Comparison of ENCODE assay signal across 8 mouse cellular contexts in genomic region chr13:105053618-105054017, GRCm38 (mm10). TPM values are rescaled to one million over a fixed set of nuclear protein-coding genes. Genes with fewer than 3 reads are reported as not detected.
A peak's percentile ranks its signal among the peaks of the same experiment; 100 is the strongest.
DNase-seq lines count a peak whose midpoint lies in the region; ATAC-seq and TF ChIP-seq lines count a peak whose summit lies in the region.

No protein-coding gene starts in this region.

- H3K4me2 ChIP-seq in hindbrain, embryonic 12.5 days (replicated peaks) = peak overlapping the region; percentile 82
- peak overlapping the region; percentile 70 for H3K4me2 ChIP-seq in liver, embryonic 15.5 days

- peak; percentile 18; the same call in 1 of the 2 replicates for ATAC-seq in cerebellum, adult (ENCODE audit: insufficient number of reproducible peaks, low FRiP score, low TSS enrichment)
- peak; percentile 20 for ATAC-seq in hindbrain, embryonic 12.5 days (ENCODE audit: low FRiP score)
- ATAC-seq in liver, embryonic 15.5 days (ENCODE audit: insufficient read depth) = no peak
- no peak for ATAC-seq in erythroblast, adult 5-6 weeks (replicated peaks; ENCODE audit: low FRiP score, poor library complexity, severe bottlenecking)

- no peak overlapping the region for H3K27ac ChIP-seq in ES-E14 (ENCODE audit: insufficient read depth, low read depth, low read length, poor library complexity, severe bottlenecking)
- H3K27ac ChIP-seq in forebrain, embryonic 10.5 days = peak overlapping the region; percentile 83; the same call in 1 of the 2 replicates
- H3K27ac ChIP-seq in hindbrain, embryonic 12.5 days = peak overlapping the region; percentile 81
- H3K27ac ChIP-seq in liver, embryonic 15.5 days (replicated peaks) = no peak overlapping the region

- H3K4me3 ChIP-seq in ES-E14 (ENCODE audit: insufficient read depth in 1 of 2, low read depth in 1 of 2, low read length in 2 of 2, poor library complexity in 1 of 2, severe bottlenecking in 1 of 2) = peak overlapping the region; percentile 63 to 76
- peak overlapping the region; percentile 70 for H3K4me3 ChIP-seq in forebrain, embryonic 10.5 days
- peak overlapping the region; percentile 56 for H3K4me3 ChIP-seq in hindbrain, embryonic 12.5 days
- peak overlapping the region; percentile 52 for H3K4me3 ChIP-seq in liver, embryonic 15.5 days (replicated peaks)

- H3K36me3 ChIP-seq in ES-E14 (ENCODE audit: control insufficient read depth, insufficient read depth, low read length, poor library complexity, severe bottlenecking) = no peaks in the 10 kb centered on the region
- no peaks in the 10 kb centered on the region for H3K36me3 ChIP-seq in forebrain, embryonic 10.5 days (replicated peaks)
- H3K36me3 ChIP-seq in hindbrain, embryonic 12.5 days = no peaks in the 10 kb centered on the region
- no peaks in the 10 kb centered on the region for H3K36me3 ChIP-seq in liver, embryonic 15.5 days (replicated peaks)
- no peaks in the 10 kb centered on the region for H3K36me3 ChIP-seq in splenic B cell, adult 2 months (ENCODE audit: control insufficient read depth, insufficient read depth, low read length, poor library complexity, severe bottlenecking)

- H3K4me1 ChIP-seq in ES-E14 (ENCODE audit: control insufficient read depth in 2 of 2, insufficient read depth in 2 of 2, low read length in 2 of 2, poor library complexity in 1 of 2) = no peaks in the 10 kb centered on the region
- peaks cover 23% of the 10 kb centered on the region for H3K4me1 ChIP-seq in forebrain, embryonic 10.5 days
- H3K4me1 ChIP-seq in hindbrain, embryonic 12.5 days = peaks cover 14% of the 10 kb centered on the region
- H3K4me1 ChIP-seq in liver, embryonic 15.5 days (replicated peaks) = no peaks in the 10 kb centered on the region; the same call in 1 of the 2 replicates

- 2% methylated on average over 12 of the region's 12 CpGs for WGBS in forebrain, embryonic 10.5 days
- 3% methylated on average over 12 of the region's 12 CpGs for WGBS in hindbrain, embryonic 12.5 days
- WGBS in liver, embryonic 15.5 days (ENCODE audit: insufficient replicate concordance) = 6% methylated on average over 12 of the region's 12 CpGs

- in situ Hi-C loops in ES-E14 (cut with MboI; ENCODE audit: low sequenced_read_pairs in 2 of 2, unreplicated experiment in 2 of 2) = no loop called here

- no peak overlapping the region for H3K9ac ChIP-seq in ES-E14 (ENCODE audit: insufficient read depth, low read depth, low read length, poor library complexity, severe bottlenecking)
- peak overlapping the region; percentile 69 for H3K9ac ChIP-seq in hindbrain, embryonic 12.5 days
- no peak overlapping the region for H3K9ac ChIP-seq in liver, embryonic 15.5 days

- no peak for DNase-seq in cerebellum, postnatal 4 days (ENCODE audit: low spot score in 2 of 2)
- DNase-seq in ES-E14 (ENCODE audit: low read depth, low spot score) = no peak
- DNase-seq in forebrain, embryonic 10.5 days (ENCODE audit: extremely low spot score, low spot score) = peak; percentile 26
- peak; percentile 9 for DNase-seq in splenic B cell, adult 2 months (ENCODE audit: low read depth, low spot score)

- H3K27me3 ChIP-seq in forebrain, embryonic 10.5 days (ENCODE audit: poor library complexity, severe bottlenecking) = peaks cover 65% of the 10 kb centered on the region
- peaks cover 14% of the 10 kb centered on the region for H3K27me3 ChIP-seq in hindbrain, embryonic 12.5 days
- H3K27me3 ChIP-seq in liver, embryonic 15.5 days = peaks cover 52% of the 10 kb centered on the region
- H3K27me3 ChIP-seq in splenic B cell, adult 2 months (ENCODE audit: control insufficient read depth, insufficient read depth, low read length, poor library complexity, severe bottlenecking) = peaks cover 4% of the 10 kb centered on the region; the same call in 1 of the 2 replicates

- no peaks in the 10 kb centered on the region for H3K9me3 ChIP-seq in ES-E14 (ENCODE audit: control insufficient read depth, insufficient read depth, low read depth, low read length)
- no peaks in the 10 kb centered on the region for H3K9me3 ChIP-seq in forebrain, embryonic 10.5 days
- H3K9me3 ChIP-seq in hindbrain, embryonic 12.5 days (replicated peaks) = no peaks in the 10 kb centered on the region
- H3K9me3 ChIP-seq in liver, embryonic 15.5 days (replicated peaks) = no peaks in the 10 kb centered on the region

TF ChIP-seq in ES-E14, 5 proteins besides CTCF, POLR2A, EP300 and RAD21:
- no peak for TF ChIP-seq MAFK (IDR thresholded peaks at IDR 0.05; ENCODE audit: insufficient read depth, low read depth, low read length)
- TF ChIP-seq ZNF384 (IDR thresholded peaks at IDR 0.05; ENCODE audit: low read depth, low read length) = no peak
- TF ChIP-seq ZC3H11A (IDR thresholded peaks at IDR 0.05; ENCODE audit: borderline replicate concordance, low read depth, low read length) = no peak
- TF ChIP-seq CHD2 (IDR thresholded peaks at IDR 0.05; ENCODE audit: low read depth, low read length) = no peak
- no peak for TF ChIP-seq HCFC1 (IDR thresholded peaks at IDR 0.05; ENCODE audit: borderline replicate concordance, insufficient read depth, low read length)
TF ChIP-seq in ES-E14: peak in this region for 0.

RNA-seq across cellular contexts. Expression of gene Rgs7bp, which starts 1.1 kb away (rescaled TPM):
- 0.05 and 0.09 TPM in 2 replicates for total RNA-seq in ES-E14 (2012; rRNA removed)
- 0.46 and 0.55 TPM in 2 replicates for polyA plus RNA-seq in forebrain, embryonic 10.5 days (2016; fragmentation: Nextera tagmentation; extraction: Ambion mirVana)
- polyA plus RNA-seq in hindbrain, embryonic 12.5 days (2016; fragmentation: Nextera tagmentation; extraction: Ambion mirVana) = 2.5 and 3.0 TPM in 2 replicates
- polyA plus RNA-seq in liver, embryonic 15.5 days (2015; fragmentation: Nextera tagmentation; extraction: Ambion mirVana) = 0.31 and 0.46 TPM in 2 replicates
- total RNA-seq in erythroblast, adult 5-6 weeks (2015; ENCODE audit: low replicate concordance) = not detected in 2 replicates
- 0.17 and 0.42 TPM in 2 replicates for total RNA-seq in erythroblast, adult 5-6 weeks (2017; ENCODE audit: low replicate concordance)

RNA-seq across cellular contexts. Expression of gene 4933425L06Rik, which starts 28.3 kb away (rescaled TPM):
- total RNA-seq in ES-E14 (2012; rRNA removed) = not detected in 2 replicates
- not detected in 2 replicates for polyA plus RNA-seq in forebrain, embryonic 10.5 days (2016; fragmentation: Nextera tagmentation; extraction: Ambion mirVana)
- polyA plus RNA-seq in hindbrain, embryonic 12.5 days (2016; fragmentation: Nextera tagmentation; extraction: Ambion mirVana) = not detected in 2 replicates
- not detected in 2 replicates for polyA plus RNA-seq in liver, embryonic 15.5 days (2015; fragmentation: Nextera tagmentation; extraction: Ambion mirVana)
- total RNA-seq in erythroblast, adult 5-6 weeks (2015; ENCODE audit: low replicate concordance) = not detected in 2 replicates
- not detected in 2 replicates for total RNA-seq in erythroblast, adult 5-6 weeks (2017; ENCODE audit: low replicate concordance)

Comparison
In these comparisons a context has a peak if more than half of its experiments do, and no peak if none do; other contexts are left out.
1. ATAC-seq: peak in cerebellum, adult (single experiment) and hindbrain, embryonic 12.5 days (single experiment); none in liver, embryonic 15.5 days (single experiment) and erythroblast, adult 5-6 weeks (single experiment).
2. DNase-seq: peak in forebrain, embryonic 10.5 days (single experiment) and splenic B cell, adult 2 months (single experiment); none in cerebellum, postnatal 4 days (0 of 2) and ES-E14 (single experiment).
3. H3K27ac ChIP-seq: peak in forebrain, embryonic 10.5 days (single experiment) and hindbrain, embryonic 12.5 days (single experiment); none in ES-E14 (single experiment) and liver, embryonic 15.5 days (single experiment).
4. Peak in every context shown above with its lines, with median percentiles within 50 percentile points of each other: H3K4me3 ChIP-seq.